Mouse (Mus musculus) intestine, embryonic 14.5 days (tissue): ENCODE data around the gene Narfl. TPM values are rescaled to one million over a fixed set of nuclear protein-coding genes. Genes with fewer than 3 reads are reported as not detected.
"Not testable (repeated sequence)": the region's sequence is repeated elsewhere in the genome, so short reads cannot be mapped to it uniquely, and the experiment has no call there.

Experiments used
- ATAC-seq: fragments of 200-750 bp; cut with Nextera tagmentation; replicated peaks from 2 replicates; pipeline ENCODE4 v1.8.0; 2017; ENCODE audit warnings: low read depth, moderate number of reproducible peaks, moderate TSS enrichment, moderate library complexity; ENCODE audit not compliant: low FRiP score, low TSS enrichment
- DNase-seq: peaks from one replicate; pipeline ENCODE4 v3.0.0-alpha.2; 2018; ENCODE audit warnings: low spot score
- H3K27ac ChIP-seq: fragments of 300-500 bp; sonication (generic); 2 replicates; pipeline ENCODE4 v1.5.1; 2014; ENCODE audit warnings: low read depth, mild to moderate bottlenecking, control low read depth
- H3K27me3 ChIP-seq: fragments of 300-500 bp; sonication (generic); replicated peaks from 2 replicates; pipeline ENCODE4 v1.6.1; 2014; ENCODE audit warnings: low read length, control low read depth; ENCODE audit not compliant: control insufficient read depth, insufficient read depth
- H3K36me3 ChIP-seq: fragments of 300-500 bp; sonication (generic); 2 replicates; pipeline ENCODE4 v1.6.1; 2014; ENCODE audit warnings: low read length, control low read depth; ENCODE audit not compliant: control insufficient read depth, insufficient read depth
- H3K4me1 ChIP-seq: fragments of 300-500 bp; sonication (generic); replicated peaks from 2 replicates; pipeline ENCODE4 v1.6.1; 2014; ENCODE audit warnings: low read length, control low read depth, mixed read lengths; ENCODE audit not compliant: control insufficient read depth, insufficient read depth
- H3K4me2 ChIP-seq: fragments of 300-500 bp; sonication (generic); 2 replicates; pipeline ENCODE4 v1.6.1; 2014; ENCODE audit warnings: low read length
- H3K4me3 ChIP-seq: fragments of 300-500 bp; sonication (generic); 2 replicates; pipeline ENCODE4 v1.5.1; 2014; ENCODE audit warnings: low read depth, low read length, control low read depth, mixed read lengths
- H3K9ac ChIP-seq: fragments of 300-500 bp; sonication (generic); 2 replicates; pipeline ENCODE4 v1.6.1; 2014; ENCODE audit warnings: mild to moderate bottlenecking, low read length
- H3K9me3 ChIP-seq: fragments of 300-500 bp; sonication (generic); 2 replicates; pipeline ENCODE4 v1.6.1; 2016; ENCODE audit warnings: low read length, control low read depth; ENCODE audit not compliant: control insufficient read depth
- WGBS: fragments of 180-500 bp; shearing (Covaris S2); extraction: QIAGEN DNeasy Blood & Tissue Kit; methylation state at CpG from one replicate; pipeline ENCODE4 v1.1.7; 2014; 5-methylcytosine and 5-hydroxymethylcytosine counted together
- polyA plus RNA-seq: library from polyadenylated mRNA; unstranded; fragments of >200 nt; fragmentation: Nextera tagmentation; extraction: Ambion mirVana; gene quantifications from 2 replicates; pipeline ENCODE4 v1.2.1, GENCODE M21; 2014

The Narfl gene
- polyA plus RNA-seq, 1 experiment from 2014 or later, result 25.2 TPM

DNA sequence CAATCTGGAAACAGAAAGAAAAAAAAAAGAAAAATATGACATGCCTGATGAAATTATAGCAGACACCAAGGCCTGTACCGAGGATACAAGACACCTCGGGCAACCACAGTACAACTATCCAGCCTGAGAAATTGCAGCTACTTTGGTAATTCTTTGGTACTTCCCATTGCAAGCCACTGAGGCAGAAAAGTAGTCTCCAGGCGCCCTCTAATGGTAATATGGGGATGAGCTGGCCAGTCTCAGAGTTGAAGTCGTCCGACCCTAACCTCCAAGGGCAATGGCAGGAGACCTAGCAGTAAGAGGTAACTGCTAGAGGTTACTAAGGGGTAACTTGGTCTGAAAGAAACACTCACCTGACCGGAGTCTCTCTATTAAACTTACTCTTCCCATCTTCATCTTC lies 27.5 kb downstream of the Narfl start:
- DNase-seq (peak; percentile 72), ATAC-seq (no peak)
- Histone ChIP-seq H3K4me1 (peaks cover 6% of the 10 kb centered on the region), H3K4me3 (no peak overlapping the region), H3K9me3 (no peaks in the 10 kb centered on the region), H3K27ac (no peak overlapping the region), H3K36me3 (no peaks in the 10 kb centered on the region), H3K9ac (no peak overlapping the region), H3K27me3 (peaks cover 4% of the 10 kb centered on the region; the same call in 1 of the 2 replicates), H3K4me2 (no peak overlapping the region)
- WGBS, result 6% methylated on average over 6 of the region's 6 CpGs

- Histone ChIP-seq H3K27me3 (peaks cover 4% of the 10 kb centered on the region; the same call in 1 of the 2 replicates), H3K4me2 (no peak overlapping the region), H3K9ac (no peak overlapping the region), H3K27ac (no peak overlapping the region), H3K4me3 (no peak overlapping the region), H3K4me1 (no peaks in the 10 kb centered on the region), H3K9me3 (no peaks in the 10 kb centered on the region), H3K36me3 (no peaks in the 10 kb centered on the region)
- ATAC-seq (peak; percentile 68), DNase-seq (no peak)
- 12% methylated on average over 10 of the region's 10 CpGs for WGBS
These were observed 29.4 kb downstream of the Narfl start for GRCm38 (mm10) chr17:25802825-25803517.

GRCm38 (mm10) chr17:25806507-25806906 lies 32.9 kb downstream of the Narfl start:
- 78% methylated on average over 4 of the region's 4 CpGs for WGBS
- ATAC-seq, result no peak
- Histone ChIP-seq H3K4me2 (no peak overlapping the region), H3K9me3 (no peaks in the 10 kb centered on the region), H3K9ac (no peak overlapping the region), H3K4me3 (no peak overlapping the region), H3K4me1 (peaks cover 12% of the 10 kb centered on the region), H3K36me3 (no peaks in the 10 kb centered on the region), H3K27me3 (peaks cover 30% of the 10 kb centered on the region), H3K27ac (no peak overlapping the region)
- DNase-seq, result no peak

GRCm38 (mm10) chr17:25807452-25807851 lies 33.9 kb downstream of the Narfl start:
- H3K4me2 ChIP-seq, H3K9ac ChIP-seq, H3K4me3 ChIP-seq, H3K27ac ChIP-seq, H3K36me3 ChIP-seq, DNase-seq, H3K9me3 ChIP-seq, ATAC-seq: not testable (repeated sequence)
- H3K4me1 ChIP-seq, result peaks cover 12% of the 10 kb centered on the region
- peaks cover 28% of the 10 kb centered on the region for H3K27me3 ChIP-seq
- WGBS, result 44% methylated on average over 2 of the region's 2 CpGs

DNA sequence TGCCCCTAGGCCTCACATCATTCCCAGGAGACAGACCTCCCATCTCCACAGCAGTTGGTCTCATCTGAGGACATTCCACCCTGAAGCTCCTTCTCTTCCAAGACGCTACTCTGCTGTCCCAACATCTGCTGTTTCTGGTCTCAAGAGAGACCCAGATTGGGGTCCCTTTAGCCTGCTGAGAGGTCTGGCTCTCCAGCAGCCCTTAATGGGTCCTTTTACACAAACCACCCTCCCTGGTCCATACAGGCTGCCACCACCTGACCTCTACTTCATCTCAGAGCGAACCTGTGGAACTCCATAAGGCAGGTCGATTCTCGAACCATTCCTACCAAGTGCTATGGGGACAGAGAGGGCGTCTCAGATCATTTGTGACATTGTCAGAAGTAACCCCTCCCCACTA lies 34.5 kb downstream of the Narfl start:
- ATAC-seq, result no peak
- Histone ChIP-seq H3K9ac (no peak overlapping the region), H3K36me3 (no peaks in the 10 kb centered on the region), H3K27me3 (peaks cover 34% of the 10 kb centered on the region), H3K4me1 (peaks cover 12% of the 10 kb centered on the region), H3K27ac (no peak overlapping the region), H3K9me3 (no peaks in the 10 kb centered on the region), H3K4me3 (no peak overlapping the region), H3K4me2 (peak overlapping the region; percentile 96)
- no peak for DNase-seq
- 47% methylated on average over 5 of the region's 5 CpGs for WGBS

DNA sequence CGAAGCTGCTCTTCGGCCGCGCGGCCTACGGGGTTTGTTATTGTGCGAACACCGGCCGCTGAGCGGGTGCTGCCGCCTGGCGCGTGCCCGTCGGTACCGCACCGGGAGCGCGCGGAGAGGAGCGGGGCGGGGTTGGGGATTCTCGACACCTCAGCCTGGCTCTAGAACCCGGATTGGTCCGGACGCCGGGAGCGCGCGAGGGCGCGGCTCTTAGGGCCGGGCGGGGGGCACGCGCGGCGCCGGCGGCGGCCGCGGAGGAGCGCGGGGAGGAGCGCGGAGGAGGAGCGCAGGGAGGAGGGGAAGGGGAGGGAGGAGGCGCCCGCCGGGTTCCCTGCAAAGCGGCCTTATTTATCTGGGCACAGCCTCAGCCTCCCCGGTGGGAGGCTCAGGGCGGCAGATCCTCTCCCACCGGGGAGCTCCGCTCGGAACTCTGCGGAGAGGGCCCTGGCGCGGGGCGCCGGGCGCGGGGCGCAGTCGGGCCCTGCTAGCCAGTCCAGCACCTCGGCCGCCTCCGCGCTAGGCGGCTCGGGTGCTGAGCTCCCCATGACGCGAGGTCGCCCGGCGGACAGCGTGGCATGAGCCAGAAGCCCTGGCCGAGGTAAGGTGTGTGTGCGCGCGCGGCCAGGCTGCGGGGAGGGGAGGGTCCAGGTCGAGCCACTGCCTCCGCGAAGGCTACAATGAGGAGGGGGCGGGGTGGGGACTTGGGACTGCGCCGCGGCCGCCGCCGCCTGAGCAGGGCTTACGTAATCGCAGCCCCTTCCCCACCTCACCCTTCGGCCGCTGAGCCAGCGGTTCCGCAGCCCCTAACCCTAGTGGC lies 35.4 kb downstream of the Narfl start, which contains the start of gene Fbxl16:
Gene Fbxl16 (plus strand): TSS at position 297 of the 817 bp plus-strand sequence.
- DNase-seq, result peak; percentile 84
- Histone ChIP-seq H3K27ac (no peak within 1 kb of the TSS), H3K4me3 (peak within 1 kb of the TSS; percentile 60), H3K9ac (peak within 1 kb of the TSS; percentile 53), H3K36me3 (no peaks in the 10 kb centered on the region), H3K4me2 (peak within 1 kb of the TSS; percentile 96), H3K27me3 (peaks cover 34% of the 10 kb centered on the region), H3K4me1 (peaks cover 12% of the 10 kb centered on the region), H3K9me3 (no peaks in the 10 kb centered on the region)
- peak; percentile 69 for ATAC-seq
- under 1% methylated on average over 89 of the region's 100 CpGs for WGBS

- peaks cover 34% of the 10 kb centered on the region for H3K27me3 ChIP-seq
- peaks cover 12% of the 10 kb centered on the region for H3K4me1 ChIP-seq
- WGBS, result 4% methylated on average over 21 of the region's 25 CpGs
These were observed 36.2 kb downstream of the Narfl start for GRCm38 (mm10) chr17:25809606-25810340.

GRCm38 (mm10) chr17:25810890-25811289 lies 37.3 kb downstream of the Narfl start:
- peaks cover 12% of the 10 kb centered on the region for H3K4me1 ChIP-seq
- DNase-seq (no peak), ATAC-seq (no peak)
- H3K9me3 ChIP-seq, result no peaks in the 10 kb centered on the region
- no peak overlapping the region for H3K9ac ChIP-seq
- H3K27ac ChIP-seq, result no peak overlapping the region
- no peaks in the 10 kb centered on the region for H3K36me3 ChIP-seq
- no peak overlapping the region for H3K4me3 ChIP-seq
- peaks cover 34% of the 10 kb centered on the region for H3K27me3 ChIP-seq
- no peak overlapping the region for H3K4me2 ChIP-seq
- WGBS, result 84% methylated on average over 4 of the region's 4 CpGs

More at GRCm38 (mm10) chr17:25809606-25810340, 36.2 kb downstream of the Narfl start:
- H3K9ac ChIP-seq, result peak overlapping the region; percentile 53
- H3K4me2 ChIP-seq, result peak overlapping the region; percentile 96
- peak overlapping the region; percentile 60 for H3K4me3 ChIP-seq
- ATAC-seq (no peak), DNase-seq (no peak)
- no peaks in the 10 kb centered on the region for H3K9me3 ChIP-seq
- no peak overlapping the region for H3K27ac ChIP-seq
- H3K36me3 ChIP-seq, result no peaks in the 10 kb centered on the region
